Mouse (Mus musculus): ENCODE measurements around the gene C1rl.
"Not testable (repeated sequence)": the region's sequence is repeated elsewhere in the genome, so short reads cannot be mapped to it uniquely, and the experiment has no call there.

Gene C1rl

DNA sequence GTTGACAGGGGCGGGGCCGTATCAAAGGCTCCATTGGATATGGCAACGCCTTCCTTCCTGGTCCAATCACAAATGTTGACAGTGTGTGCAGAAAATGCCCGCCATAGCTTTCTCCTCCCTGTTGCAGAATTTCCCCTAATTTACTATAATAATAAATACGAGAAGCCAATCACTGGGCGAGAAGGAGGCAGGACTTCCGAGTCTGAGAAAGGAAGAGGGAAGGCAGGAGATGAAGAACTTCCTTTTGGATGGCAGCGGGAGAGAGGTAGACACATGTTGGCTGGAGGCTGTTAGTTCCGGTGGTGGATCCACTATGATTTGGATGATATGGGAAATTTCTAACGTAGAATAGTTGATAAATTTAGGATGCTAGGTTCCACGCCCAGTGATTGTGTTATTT lies 18.3 kb upstream of the C1rl start:
- DNase-seq, result no peak

DNA sequence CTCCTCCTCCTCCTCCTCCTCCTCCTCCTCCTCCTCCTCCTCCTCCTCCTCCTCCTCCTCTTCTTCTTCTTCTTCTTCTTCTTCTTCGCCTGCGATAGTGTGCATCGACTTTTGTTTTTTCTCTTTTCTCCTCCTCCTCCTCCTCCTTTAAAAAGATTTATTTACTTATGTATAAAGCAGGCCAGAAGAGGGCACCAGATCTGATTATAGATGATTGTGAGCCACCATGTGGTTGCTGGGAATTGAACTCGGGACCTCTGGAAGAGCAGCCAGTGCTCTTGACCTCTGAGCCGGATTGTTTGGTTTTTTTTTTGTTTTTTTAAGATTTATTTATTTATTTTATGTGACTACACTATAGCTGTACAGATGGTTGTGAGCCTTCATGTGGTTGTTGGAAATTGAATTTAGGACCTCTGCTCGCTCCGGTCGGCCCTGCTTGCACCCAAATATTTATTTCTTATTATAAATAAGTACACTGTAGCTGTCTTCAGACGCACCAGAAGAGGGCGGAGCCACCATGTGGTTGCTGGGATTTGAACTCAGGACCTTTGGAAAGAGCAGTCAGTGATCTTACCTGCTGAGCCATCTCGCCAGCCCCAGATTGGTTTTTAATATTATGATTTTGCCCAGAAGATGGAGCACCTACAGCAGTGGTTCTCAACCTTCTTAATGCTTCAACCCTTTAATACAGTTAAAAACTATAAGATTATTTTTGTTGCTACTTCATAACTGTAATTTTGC lies 17.4 kb upstream of the C1rl start:
- DNase-seq, result not testable (repeated sequence)

DNA sequence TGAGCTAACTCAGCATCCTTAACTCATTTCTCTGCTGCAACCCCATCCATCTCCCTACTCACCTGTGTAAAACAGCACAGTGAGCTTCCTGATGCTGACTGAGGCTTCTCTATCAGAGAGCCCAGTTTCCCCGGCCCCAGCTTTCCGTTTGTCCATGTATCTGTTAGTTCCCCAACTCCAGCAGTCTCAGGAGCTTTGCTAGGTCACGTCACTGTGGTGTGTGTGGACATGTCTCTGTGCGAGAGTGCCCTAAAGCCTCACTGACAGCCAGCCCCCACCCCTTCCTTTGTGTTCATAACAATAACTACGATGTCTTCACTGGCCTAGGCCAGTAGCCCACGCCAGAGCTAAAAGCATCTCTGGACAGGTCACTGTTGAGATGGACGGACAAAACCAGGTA lies 16.7 kb upstream of the C1rl start:
- DNase-seq, result no peak

DNA sequence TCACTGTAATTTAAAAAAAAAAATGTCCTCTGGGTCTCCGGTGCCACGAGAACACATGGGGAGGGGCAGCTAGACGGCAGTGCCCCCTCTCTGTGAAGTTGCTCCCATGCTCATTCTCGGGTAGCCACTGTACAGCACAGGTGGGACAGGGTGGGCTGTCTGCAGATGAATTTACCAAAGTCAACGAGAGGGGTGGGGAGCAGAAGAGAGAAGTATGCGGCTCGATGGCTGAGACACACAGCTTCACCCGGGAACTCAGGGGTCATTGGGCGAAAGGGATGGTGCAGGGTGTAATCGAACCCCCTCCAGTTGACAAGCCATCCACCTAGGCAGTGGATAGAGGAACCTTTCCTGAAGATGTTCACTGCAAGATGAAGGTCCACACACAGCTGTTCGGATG lies 16.1 kb upstream of the C1rl start:
- no peak for DNase-seq

DNA sequence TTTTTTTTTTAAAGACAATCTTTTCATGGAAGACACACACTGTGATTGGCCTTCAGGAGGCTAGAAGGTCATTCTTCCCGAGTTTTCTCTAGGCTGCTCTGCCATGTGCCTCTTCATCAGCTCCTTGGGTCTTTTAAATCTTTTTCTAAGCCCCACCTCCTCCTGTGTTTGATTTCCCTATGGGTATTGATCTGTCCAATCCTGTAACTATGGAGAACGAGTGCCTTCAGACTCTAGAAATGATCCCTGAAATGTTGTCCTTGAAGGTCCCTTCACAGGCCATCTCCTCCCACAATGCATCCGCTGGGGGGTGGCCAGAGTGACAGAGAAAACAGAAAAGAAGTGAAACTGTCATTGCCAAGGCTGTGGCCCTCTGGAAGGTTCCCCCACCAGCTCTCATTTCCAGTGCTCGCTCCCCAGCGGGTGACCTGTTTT lies 15.7 kb upstream of the C1rl start:
- DNase-seq, result no peak

DNA sequence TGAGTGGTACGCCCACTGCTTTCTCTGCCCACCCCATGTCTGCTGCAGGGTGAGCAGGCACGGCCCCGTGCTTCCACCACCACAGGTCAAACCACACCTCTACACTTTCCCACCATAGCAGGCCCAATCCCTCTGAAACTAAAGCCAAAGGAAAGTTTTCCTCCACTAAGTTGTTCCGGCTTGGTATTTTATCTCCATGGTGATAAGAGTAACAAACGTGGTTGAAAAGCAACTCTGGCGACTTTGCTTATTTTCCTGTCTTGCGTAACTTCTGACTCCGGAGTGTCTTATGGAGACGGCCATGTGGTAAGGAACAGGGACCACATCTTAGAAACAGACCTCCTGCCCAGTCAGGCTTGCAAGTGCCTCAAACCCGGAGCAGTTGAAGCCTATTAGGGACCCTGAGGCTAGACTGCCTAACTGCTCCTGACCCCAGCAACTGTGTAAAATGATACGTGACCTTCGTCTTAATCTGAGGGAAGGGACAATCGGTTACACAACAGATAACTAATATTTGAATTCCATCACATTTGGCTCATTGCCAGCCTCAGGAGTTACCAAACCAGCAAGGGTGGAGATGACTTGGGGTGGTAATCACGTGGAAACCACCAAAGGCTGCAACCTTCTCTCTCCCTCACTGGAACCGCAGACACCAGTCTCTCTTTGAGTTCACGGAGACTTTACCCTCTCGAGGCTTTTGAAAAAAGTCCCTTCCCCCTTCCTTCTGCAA lies 14.8 kb upstream of the C1rl start:
- peak; percentile 65 to 79 for DNase-seq

DNA sequence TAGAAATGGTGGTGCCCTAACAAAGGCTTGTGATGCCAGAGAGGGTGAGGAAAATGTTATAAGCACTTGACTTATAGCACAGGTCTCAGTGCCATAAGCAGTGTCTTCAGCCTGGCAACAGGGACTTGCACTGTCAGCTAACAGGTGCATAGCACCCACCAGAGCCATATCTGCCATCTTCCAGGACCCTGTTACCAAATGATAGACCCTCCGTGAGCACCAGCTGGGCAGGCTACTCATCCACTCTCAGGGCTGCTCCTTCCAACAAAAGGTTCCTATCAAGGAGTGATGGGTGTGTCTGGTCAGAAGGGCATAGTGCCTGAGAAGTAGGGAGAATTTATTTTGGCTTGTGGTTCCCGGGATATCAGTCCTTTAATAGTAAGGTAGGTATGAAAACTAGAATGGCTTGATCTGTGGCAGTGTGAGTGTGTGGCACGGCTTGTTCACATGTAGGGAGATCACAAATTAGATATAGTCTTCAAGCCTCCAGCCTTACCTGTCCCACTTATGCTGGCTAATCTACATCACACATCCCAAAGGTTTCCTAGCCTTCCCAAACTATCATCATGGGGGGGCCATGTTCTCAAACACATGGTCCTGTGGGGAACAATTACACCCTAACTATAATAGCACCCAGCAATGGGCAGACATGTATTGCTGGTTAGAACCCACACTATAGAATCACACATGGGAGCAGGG lies 13.9 kb upstream of the C1rl start:
- no peak for DNase-seq

DNA sequence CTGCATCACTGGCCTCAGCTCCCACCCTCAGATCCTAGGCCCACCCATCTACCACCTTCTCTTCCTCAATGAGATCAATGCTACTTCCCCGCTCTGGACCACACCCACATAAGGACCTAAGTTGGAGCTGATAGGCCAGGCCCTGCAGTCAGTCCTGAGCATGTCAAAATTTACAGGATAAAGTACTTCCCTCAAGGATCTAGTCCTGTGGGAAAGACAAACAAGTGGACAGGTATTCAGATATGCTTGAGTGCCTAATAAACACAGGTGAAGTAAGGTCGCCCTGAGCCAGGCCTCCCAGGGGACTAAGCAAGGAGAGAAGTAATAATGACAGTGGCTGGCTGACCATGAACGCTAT lies 13.4 kb upstream of the C1rl start:
- DNase-seq, result peak in 1 of 2 experiments; percentile 42

DNA sequence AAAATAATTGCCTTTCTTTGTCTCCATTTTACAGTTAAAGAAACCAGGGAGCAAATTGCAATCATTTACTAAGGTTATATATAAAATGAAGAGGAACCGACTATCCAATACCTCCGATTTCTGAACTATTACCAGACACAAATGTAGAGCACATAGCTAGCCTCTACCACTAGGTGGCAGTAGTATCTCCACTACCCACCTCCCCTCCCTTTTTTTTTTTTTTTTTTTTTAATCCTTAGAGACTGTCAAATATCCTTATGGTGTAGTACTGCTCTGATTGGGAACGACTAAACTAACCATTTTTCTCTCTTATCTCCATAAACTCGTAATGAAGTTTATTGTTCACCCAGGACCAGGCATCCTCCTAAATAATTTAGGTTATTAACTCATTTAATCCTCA lies 12.6 kb upstream of the C1rl start:
- DNase-seq, result no peak

DNA sequence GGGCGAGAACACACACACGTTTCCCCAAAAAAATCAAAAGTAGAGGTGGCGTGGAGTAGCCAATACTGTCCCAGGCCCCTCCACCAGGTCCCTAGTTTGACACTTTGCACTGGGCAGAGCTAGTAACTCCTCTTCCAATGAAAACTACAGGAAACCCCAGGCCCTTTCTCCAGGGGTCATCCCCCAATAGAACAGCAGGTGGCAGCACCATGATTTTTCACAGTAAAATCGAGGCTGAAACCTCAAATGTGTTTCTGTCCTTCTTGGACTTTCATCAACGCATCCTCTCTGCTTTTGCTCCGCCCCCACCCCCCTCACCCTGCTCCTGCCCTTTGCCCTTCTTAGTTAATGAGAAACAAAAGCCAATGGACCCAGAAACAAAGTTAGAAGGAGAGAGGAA lies 11.3 kb upstream of the C1rl start:
- DNase-seq, result peak in 1 of 2 experiments; percentile 39

DNA sequence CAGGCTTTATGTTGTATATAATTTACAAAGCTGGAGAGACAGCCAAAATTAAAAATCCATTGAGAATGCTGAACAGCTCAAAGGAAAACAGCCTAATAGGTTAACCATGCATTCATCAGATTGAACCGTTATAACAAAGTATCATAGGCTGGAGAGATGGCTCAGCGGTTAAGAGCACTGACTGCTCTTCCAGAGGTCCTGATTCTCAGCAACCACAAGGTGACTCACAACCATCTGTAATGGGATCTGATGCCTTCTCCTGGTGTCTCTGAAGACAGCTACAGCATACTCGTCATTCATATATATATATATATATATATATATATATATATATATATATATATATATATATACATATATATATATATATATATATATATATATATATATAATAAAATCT lies 9.1 kb upstream of the C1rl start:
- DNase-seq, result not testable (repeated sequence)

DNA sequence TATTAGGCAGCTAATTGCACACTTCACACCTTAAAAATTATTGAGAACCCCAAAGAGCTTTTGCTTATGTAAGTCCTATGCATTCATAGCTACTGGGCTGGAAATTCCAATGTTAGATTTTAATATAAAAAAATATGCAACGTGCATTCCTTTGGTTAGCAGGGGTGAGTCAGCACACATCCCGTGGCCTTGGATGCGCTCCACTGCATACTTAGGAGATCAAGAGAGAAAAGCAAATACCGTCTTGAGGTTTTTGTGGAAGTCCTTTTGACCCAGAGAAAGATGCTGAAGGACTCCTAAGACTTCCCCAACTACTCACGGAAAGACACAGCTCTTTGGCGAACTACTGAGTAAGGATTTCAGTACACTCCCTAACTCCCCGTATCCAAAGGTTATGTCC lies 8.1 kb upstream of the C1rl start:
- peak in 1 of 2 experiments; percentile 29 for DNase-seq

DNA sequence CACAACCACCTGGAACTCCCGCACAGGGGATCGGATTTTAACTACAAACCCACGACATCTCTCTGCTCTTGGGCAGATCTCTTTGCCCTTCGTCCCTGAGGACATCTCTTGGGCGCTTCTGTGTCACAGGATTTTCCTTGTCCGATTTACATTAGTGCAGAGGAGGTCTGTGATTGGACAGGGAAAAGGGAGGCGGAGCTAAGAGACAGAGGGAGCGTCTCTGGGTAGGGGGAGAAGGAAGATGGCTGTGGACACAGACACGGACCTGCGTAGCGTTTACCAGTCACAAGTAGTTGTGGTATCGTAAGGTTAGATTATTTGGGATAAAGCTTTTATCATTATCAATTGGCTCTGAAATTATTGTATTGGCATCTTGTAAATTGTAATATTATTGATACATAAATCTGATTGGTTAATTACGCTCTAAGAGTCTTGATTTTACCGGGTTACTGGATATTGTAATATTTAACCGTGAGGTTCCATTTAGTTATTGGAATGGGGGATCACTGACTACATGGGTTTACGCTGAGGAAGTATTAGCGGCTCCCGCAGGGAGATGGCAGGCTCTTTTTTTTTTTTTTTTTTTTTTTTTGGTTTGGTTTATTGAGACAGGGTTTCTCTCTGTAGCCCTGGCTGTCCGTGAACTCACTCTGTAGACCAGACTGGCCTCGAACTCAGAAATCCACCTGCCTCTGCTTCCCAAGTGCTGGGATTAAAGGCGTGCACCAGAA lies 7.3 kb upstream of the C1rl start:
- no peak for DNase-seq

DNA sequence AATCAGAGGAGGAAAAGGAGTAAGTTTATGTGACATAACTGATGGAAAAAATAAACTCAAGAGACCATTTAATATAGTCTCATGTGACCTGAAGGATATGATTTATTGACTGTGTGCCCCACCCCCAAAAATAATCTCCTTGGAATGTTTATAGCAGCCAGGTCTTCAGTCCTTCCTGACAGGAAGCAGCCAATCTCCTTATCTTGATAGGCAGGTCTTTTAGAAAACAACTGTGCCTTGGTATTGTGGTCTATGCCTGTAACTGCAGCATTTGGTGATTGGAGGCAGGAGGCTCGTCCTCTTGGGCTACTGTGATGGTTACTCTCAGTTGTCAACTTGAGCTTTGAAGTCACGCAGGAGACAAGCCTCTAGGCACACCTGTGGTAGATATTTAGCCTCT lies 5.4 kb upstream of the C1rl start:
- no peak for DNase-seq

DNA sequence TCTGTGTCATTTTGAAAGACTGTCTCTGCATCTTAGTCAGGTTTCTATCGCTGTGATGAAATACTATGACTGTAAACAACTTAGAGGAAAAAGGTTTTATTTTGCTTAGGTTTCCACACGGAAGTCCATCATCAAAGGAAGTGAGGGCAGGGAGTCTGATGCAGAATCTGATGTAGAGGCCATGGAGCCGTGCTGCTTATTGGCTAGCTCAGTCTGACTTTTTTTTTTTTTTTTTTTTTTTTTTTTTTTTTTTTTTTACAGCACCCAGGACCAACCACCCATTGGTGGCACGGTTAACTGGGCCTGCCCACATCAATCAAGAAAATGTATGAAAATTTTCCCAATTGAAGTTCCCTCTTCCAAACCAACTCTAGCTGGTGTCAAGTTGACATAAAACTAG lies 4.0 kb upstream of the C1rl start:
- DNase-seq, result no peak

DNA sequence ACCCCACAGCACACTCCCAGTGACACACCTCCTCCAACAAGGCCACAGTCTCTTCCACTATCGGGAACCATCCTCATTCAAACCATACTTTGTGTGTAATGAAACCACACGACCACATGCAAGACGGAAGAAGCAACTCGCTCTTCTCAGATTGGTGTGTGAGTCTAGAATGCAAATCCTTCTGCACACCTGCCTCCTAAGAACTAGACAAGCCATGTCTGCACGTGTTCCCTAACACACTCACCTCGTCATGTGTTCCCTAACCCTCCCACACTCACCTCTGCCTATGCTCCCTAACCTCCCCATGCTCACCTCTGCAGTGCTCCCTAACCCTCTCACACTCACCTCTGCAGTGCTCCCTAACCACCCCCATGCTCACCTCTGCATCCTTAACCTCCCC lies 1.5 kb upstream of the C1rl start:
- no peak for DNase-seq

DNA sequence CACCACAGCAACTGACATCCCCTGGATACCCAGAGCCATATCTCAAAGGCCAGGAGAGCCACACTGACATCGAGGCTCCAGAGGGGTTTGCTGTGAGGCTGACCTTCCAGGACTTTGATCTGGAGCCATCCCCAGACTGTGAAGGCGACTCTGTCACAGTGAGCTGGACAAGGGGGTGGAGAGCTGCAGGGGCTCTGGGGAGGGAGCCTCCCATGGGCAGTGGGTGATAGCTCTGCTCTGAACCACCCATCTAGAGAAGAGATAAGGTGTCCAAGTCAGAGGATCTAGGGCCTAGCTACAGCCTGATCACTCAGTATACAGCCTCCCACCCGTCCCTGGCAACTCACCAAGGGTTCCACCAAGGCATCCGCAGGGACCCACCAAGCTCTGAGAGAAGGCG lies 973 bp downstream of the C1rl start:
- no peak for DNase-seq

DNA sequence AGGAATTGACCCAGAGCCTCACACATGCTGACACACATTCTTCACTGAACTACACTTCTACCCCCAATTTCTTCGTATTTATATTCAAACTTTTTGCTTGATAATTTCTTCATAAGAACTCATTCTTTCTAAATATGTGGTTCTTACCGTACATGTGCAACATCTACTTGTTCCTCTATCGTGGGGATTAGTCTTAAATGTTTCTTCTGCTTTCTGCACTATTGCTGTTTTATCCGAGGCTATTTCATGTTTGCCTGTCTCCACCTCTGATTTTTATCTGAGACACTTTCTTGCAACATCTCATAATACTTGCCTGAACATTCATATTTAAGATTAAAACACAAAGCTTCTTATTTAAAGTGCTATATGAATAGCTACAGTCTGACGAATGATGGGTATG lies 3.1 kb downstream of the C1rl start:
- no peak for DNase-seq

DNA sequence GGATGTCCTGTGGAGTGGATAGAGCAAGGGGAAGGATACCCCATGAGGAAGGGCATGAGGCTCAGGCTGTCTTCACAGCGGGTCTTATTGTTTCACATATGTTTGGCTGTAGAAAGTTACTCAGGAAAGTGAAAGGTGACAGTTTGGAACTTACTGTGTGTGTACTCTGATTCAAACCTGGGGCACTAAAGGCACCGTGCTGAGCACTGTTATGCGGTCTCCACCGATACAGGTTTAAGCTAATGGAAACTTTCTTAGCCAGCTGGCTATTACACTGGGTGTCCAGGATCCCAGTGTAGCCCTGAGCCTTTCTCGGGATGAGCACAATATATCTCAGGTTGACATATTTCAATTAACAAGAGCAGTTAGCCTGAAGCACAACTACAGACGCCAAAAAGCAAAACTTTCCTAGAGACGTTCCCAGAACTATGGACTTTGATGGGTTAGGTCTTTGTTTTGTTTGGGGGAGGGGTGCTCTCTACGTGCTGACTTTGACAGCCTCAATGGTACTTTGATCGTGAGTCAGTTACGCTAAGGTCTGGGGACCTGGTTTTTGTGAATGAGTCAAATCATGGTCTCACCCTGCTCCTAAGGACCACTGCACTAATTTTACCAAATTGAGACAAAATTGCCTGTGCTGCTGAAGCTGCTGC lies 7.1 kb downstream of the C1rl start:
- DNase-seq, result no peak

DNA sequence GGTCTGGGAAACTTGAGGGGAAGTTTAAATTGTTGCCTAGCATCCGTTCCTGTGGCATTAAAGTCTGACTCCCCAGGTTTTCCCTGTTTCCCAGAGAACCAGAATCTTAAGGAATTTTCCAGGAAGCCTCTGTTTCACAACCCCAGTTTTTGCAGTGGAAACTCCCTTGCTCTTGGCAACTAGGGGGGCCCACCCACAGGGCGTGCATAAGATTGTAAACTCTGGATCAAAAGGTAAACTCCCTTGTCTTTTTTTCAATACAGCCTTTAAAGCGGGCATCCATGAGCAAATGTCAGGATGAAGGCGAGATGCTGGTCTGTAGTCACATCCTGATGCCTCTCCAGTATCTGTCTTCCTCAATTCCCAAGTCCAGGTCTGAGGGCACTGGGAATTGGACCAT lies 8.6 kb downstream of the C1rl start:
- peak in 1 of 2 experiments; percentile 46 for DNase-seq

DNA sequence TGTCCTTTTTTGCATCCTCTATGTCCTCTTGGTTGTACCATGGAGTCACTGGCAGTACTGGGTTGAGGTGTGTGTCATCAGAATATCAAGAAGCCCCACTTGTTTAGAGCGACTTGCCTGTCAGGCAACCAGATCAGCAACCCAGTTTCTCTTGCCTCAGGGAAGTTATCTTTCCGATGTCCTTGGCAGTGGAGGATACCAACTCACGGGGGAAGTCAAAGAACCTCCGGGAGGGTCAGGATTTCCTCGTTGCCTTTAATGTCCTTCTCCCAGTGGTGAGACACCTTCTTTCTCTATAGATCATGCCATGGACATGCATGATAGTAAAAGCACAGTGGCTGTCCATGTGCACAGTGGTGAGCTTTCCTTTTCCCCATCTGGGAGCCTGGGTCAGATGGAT lies 9.1 kb downstream of the C1rl start:
- no peak for DNase-seq

DNA sequence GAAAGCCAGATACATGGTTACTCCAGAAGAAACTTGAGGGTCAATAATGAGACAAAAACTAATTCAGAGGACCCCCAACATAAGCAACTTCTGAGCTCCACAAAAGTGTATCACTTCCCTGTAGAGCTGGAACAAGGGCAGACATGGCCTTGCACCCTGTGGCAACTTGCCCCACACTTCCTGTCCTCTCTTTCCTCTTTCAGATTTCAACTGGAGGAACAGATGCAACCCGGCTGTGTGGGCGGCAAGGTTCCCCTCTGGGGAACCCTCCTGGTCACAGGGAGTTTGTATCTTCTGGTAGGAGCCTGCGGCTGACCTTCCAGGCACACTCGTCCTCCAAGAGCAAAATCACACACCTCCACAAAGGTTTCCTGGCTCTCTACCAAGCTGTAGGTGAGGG lies 12.1 kb downstream of the C1rl start:
- DNase-seq, result peak; percentile 36 to 53

DNA sequence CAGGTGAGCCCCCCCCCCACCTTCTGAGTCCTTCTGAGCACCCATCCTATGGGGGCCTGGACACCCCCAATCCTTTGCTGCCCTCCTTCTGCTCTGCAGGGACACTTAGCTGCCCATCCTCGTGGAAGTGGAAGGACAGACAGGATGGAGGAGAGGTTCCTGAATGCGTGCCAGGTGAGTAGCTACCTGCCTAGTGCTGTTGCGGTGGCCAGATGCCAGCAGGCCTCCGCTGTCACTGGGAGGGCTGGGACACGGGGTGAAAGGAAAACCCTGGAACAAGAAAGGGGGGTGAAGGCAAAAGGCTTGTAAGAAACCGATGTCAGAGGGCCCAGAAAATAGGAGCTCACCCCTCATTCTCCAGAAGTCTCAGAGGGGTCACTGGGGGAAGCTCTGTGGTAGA lies 14.1 kb downstream of the C1rl start:
- no peak for DNase-seq

Data from lung, adult 18-20 months (tissue).